Mouse (Mus musculus) heart, adult 2 months (tissue): Measurements from ENCODE around the gene Tmem255b.

ENCODE experiments used
- CTCF ChIP-seq: fragments of 200-600 bp; IDR thresholded peaks from 2 replicates; pipeline ENCODE4 v1.8.1; 2022; ENCODE audit warnings: antibody characterized with exemption, mild to moderate bottlenecking, moderate library complexity
- EP300 ChIP-seq: fragments of 200-500 bp; IDR thresholded peaks from 2 replicates; pipeline ENCODE4 v1.6.1; 2011; ENCODE audit warnings: low read depth, low read length, control low read depth; ENCODE audit not compliant: insufficient read depth
- POLR2A ChIP-seq: fragments of 200-500 bp; IDR thresholded peaks from 2 replicates; pipeline ENCODE4 v1.6.1; 2011; ENCODE audit warnings: mild to moderate bottlenecking, low read depth, low read length, control low read depth; ENCODE audit not compliant: insufficient read depth

- TF ChIP-seq CTCF (no peak), POLR2A (no peak), EP300 (no peak)
Observed at GRCm38 (mm10) chr8:13489351-13489750, 54.4 kb downstream of the Tmem255b start.
